Mouse (Mus musculus): Measurements from ENCODE around the gene Slc36a4.

The Slc36a4 gene

GRCm38 (mm10) chr9:15709599-15710381 is at the start of gene Slc36a4:
Gene Slc36a4, plus strand, starts transcription at chr9:15709738.
- DNase-seq = peak; percentile 45 to 52

DNA sequence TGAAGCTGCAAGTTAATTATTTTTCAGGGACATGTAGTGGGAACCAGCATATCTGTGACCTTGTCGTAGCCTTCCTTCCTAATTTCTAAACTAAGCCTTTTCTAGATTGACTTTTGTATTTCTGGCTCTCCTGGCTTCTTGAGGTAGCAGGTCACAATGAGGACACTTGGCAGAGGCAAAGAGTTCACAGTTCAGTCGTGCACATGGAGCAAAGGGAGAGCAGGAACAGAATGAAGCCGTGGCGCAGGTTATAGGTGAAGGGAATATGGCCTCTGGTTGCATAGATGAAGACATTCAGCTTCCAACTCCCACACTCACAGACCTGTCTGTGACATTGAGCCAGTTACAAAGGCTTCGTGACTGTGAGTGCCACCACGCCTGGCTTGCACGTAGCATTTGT is 44.9 kb upstream of the Slc36a4 start:
- DNase-seq = no peak

- no peak for DNase-seq
Measured at GRCm38 (mm10) chr9:15669452-15669851, 40.1 kb upstream of the Slc36a4 start.

- DNase-seq = no peak
Measured at GRCm38 (mm10) chr9:15670002-15670527, 39.5 kb upstream of the Slc36a4 start.

DNA sequence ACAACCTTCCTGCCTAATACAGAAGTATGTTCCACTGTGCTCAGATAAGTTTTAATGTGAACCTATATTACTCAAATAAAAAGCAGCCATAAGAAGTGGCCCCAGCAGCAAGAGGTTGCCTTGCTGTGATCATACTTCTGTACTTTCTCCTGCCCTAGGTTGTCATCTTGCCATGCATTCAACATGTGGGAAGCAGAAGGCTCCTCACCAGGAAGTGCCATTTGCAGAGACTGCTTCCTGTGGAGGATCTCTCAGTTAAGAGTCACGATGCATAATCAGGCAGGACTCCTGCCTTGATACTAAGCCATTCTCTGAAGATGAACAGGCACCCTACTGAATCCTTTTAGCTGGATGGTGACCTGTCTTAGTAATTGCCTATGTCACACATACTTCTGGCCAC is 37.3 kb upstream of the Slc36a4 start:
- DNase-seq = no peak

GRCm38 (mm10) chr9:15681855-15682466 is 27.6 kb upstream of the Slc36a4 start:
- peak; percentile 4 to 26 for DNase-seq

DNA sequence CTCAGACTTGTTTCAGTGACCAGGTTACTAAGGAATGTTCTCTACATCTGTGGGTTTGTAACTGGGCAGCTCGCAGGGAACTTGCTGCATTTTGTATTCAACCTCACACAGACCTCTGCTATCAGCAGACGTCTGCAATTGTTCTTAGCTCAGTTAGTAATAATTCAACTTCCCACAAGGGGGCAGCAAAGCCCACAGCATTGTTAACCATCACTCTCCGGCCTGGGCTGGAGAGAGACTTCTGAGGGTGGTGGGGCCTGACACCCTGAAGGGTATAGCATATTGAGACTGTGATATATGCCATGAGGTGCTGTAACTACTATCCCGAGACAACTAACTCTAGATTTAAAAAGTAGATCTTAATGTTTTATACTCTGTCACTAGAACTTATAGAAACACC is 24.3 kb upstream of the Slc36a4 start:
- peak in 1 of 2 experiments; percentile 11 for DNase-seq

DNA sequence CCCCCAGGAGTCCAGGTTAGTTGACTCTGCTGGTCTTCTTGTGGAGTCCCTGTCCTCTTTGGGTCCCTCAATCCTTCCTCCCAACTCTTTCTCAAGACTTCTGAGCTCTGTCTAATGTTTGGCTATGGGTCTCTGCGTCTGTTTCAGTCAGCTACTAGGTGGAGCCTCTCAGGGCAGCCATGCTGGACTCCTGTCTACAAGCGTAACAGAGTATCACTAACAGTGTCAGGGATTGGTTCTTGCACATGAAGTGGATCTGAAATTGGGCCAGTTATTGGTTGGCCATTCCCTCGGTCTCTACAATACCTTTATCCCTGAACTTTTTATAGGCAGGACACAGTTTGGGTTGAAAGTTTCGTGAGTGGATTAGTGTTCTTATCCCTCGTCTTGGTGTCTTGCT is 22.2 kb upstream of the Slc36a4 start:
- no peak for DNase-seq

DNA sequence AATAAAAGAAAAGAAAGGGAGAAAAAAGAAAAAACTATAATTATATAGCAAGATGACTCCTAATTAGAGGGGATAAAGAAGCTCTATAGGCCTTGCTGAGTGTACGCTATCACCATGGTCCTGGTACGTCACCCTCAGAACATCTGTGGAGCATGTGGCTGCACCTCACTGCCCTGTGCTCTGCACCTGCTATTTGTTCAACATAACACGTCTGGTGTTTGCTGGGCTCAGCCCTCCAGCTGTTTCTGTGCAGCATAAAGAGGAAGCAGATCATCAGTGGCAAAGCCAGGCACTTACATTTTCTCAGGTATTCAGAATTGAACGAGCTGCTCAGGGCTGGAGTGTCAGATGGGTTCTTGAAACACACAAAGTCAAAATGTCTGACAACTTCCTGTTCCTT is 15.7 kb upstream of the Slc36a4 start:
- no peak for DNase-seq

DNA sequence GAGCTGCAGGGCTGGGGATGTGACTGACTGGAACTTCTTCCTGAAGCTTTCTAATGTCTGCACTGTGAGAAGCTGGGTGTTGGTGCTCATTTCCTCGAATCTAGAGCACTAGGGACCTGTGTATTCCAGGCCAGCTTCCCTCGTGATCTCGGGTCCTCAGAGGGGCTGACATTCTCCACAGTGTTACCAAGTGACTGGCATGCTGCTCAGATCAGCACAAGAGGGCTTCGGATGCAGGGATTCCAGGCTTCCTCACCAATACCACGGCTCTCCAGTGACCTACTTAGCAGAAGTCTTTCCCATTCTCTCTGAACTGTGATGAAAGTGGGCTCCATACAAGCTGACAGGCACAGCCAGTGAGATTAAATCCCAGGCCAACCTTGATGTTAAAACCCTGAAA is 14.5 kb upstream of the Slc36a4 start:
- DNase-seq = no peak

GRCm38 (mm10) chr9:15705706-15706105 is 3.8 kb upstream of the Slc36a4 start:
- no peak for DNase-seq

- no peak for DNase-seq
Measured at GRCm38 (mm10) chr9:15708979-15709598, 449 bp upstream of the Slc36a4 start.

GRCm38 (mm10) chr9:15710821-15711565 is 1.5 kb downstream of the Slc36a4 start:
- no peak for DNase-seq

- no peak for DNase-seq
Measured at GRCm38 (mm10) chr9:15711676-15712075, 2.1 kb downstream of the Slc36a4 start.

- no peak for DNase-seq
Measured at GRCm38 (mm10) chr9:15714792-15715191, 5.3 kb downstream of the Slc36a4 start.

DNA sequence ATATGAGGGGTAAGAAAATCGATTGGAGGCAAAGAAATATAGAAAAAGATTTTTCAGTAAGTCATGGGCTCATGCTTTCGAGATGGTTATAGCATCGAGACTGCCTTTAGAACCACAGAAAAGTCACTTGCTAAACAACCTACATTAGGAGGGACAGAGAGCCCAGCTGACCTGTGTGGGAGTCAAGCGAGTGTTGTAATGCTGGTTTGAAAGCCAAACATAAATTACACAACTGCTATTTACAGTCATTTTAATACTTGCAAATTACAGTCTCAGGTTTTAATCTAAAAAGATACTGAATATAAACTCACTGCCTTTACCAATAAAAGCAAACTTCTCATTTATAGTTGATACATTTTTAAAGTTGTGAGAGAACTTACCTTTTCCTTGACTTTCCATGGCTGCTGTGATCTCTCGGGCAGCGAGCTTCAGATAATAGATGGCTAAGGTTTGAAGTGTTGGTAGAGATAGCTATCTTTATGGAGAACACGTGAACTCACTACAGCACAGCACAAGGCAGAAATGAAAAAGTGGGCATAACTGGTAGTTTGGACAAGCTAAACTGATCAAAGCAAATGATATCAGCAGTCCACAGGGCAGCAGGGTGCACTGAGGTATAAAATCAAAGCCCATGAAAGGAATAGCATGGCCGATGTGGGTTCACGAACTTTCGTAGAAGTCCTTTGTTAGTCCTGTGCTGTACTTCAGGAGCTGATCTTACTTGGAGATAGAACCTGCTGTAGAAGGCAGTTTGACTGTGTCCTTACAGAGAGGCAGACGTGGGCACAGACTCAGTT is 5.9 kb downstream of the Slc36a4 start:
- no peak for DNase-seq

GRCm38 (mm10) chr9:15717363-15717762 is 7.8 kb downstream of the Slc36a4 start:
- DNase-seq = no peak

DNA sequence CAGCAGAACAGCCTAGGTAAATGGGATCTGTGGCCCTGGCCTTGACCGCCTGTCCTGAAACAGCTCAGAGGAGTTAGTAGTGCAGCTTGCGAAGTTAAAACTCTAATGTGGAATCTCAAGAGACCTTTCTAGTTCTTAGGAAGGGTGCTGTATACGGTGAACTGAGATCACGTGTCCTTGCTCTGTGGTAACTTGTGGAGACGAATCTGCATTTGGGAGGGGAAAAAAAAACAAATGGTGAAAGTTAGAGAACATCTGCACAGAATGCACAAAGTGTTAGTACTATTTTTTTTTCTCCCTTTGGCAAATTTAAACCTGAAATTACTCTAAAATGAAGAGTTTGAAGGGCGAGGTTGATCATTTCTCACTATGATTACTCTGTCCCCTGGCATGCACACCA is 8.8 kb downstream of the Slc36a4 start:
- no peak for DNase-seq

DNA sequence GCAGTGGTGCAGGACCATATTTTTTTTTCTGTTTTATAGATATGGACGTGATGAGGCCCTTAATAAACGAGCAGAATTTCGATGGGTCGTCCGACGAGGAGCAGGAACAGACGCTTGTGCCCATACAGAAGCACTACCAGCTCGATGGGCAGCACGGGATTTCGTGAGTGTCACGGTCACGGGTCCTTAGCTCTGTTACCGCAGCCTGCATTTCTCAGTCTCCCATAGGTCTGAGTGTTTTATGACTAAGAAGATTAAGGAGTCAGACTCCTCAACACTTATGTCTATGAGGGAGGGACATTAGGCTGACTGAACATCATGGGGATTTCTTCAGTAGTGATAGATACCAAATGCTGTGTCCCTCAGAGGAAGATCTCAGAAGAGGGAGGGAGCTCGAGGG is 10.1 kb downstream of the Slc36a4 start:
- DNase-seq = no peak

GRCm38 (mm10) chr9:15720556-15720955 is 11.0 kb downstream of the Slc36a4 start:
- DNase-seq = no peak

GRCm38 (mm10) chr9:15721226-15721833 is 11.8 kb downstream of the Slc36a4 start:
- no peak for DNase-seq

DNA sequence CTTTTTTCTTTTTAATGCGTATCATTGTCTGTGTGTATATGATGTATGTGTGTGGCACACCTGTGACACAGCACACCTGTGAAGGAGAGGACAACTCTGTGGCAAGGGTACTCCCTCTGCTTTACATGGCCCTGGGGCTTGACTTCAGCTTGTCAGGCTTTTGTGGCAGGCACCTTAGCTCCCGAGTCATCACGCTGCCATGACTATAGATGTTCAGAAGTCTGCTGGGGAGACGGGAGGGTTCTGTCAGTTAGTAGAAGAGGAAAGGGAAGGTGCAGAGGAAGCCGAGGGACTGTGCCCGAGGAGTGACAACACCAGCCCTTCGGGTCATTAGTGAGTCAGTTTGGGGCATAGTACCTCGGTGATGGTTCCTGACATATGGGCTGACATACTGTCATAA is 13.0 kb downstream of the Slc36a4 start:
- no peak for DNase-seq

All from thymus, adult 18-20 months (tissue).